Mouse (Mus musculus) forebrain, embryonic 13.5 days (tissue): ENCODE measurements around the gene Cpne2. TPM values are rescaled to one million over a fixed set of nuclear protein-coding genes. Genes with fewer than 3 reads are reported as not detected.

Source experiments
- ATAC-seq: fragments of 200-750 bp; cut with Nextera tagmentation; 2 replicates; pipeline ENCODE4 v1.8.0; 2017
- H3K27ac ChIP-seq: fragments of 300-500 bp; sonication (generic); 2 replicates; pipeline ENCODE4 v1.5.1; 2015; ENCODE audit warnings: inconsistent platforms, mild to moderate bottlenecking, moderate library complexity
- H3K27me3 ChIP-seq: fragments of 300-500 bp; sonication (generic); 2 replicates; pipeline ENCODE4 v1.6.1; 2015; ENCODE audit warnings: mild to moderate bottlenecking, inconsistent platforms
- H3K36me3 ChIP-seq: fragments of 300-500 bp; sonication (generic); 2 replicates; pipeline ENCODE4 v1.6.1; 2015; ENCODE audit warnings: mild to moderate bottlenecking, inconsistent platforms; ENCODE audit not compliant: poor library complexity, severe bottlenecking
- H3K4me1 ChIP-seq: fragments of 300-500 bp; sonication (generic); 2 replicates; pipeline ENCODE4 v1.6.1; 2015; ENCODE audit warnings: inconsistent platforms
- H3K4me2 ChIP-seq: fragments of 300-500 bp; sonication (generic); 2 replicates; pipeline ENCODE4 v1.6.1; 2015; ENCODE audit warnings: inconsistent platforms, mild to moderate bottlenecking, moderate library complexity
- H3K4me3 ChIP-seq: fragments of 300-500 bp; sonication (generic); 2 replicates; pipeline ENCODE4 v1.5.1; 2015; ENCODE audit warnings: mild to moderate bottlenecking, inconsistent platforms
- H3K9ac ChIP-seq: fragments of 300-500 bp; sonication (generic); 2 replicates; pipeline ENCODE4 v1.6.1; 2015; ENCODE audit warnings: mild to moderate bottlenecking, inconsistent platforms
- H3K9me3 ChIP-seq: fragments of 300-500 bp; sonication (generic); replicated peaks from 2 replicates; pipeline ENCODE4 v1.6.1; 2016; ENCODE audit warnings: inconsistent platforms
- WGBS: fragments of 180-500 bp; shearing (Covaris S2); methylation state at CpG from one replicate; pipeline ENCODE4 v1.1.7; 2015; 5-methylcytosine and 5-hydroxymethylcytosine counted together
- polyA plus RNA-seq: library from polyadenylated mRNA; unstranded; fragments of >200 nt; fragmentation: Nextera tagmentation; extraction: Ambion mirVana; gene quantifications from 2 replicates; pipeline ENCODE4 v1.2.1, GENCODE M21; 2015

The Cpne2 gene
- polyA plus RNA-seq, 1 experiment from 2014 or later: 14.3 TPM

- no peaks in the 10 kb centered on the region for H3K27me3 ChIP-seq
- H3K9me3 ChIP-seq: no peaks in the 10 kb centered on the region
- H3K4me3 ChIP-seq: no peak overlapping the region
- peak overlapping the region; percentile 82 for H3K27ac ChIP-seq
- ATAC-seq: peak; percentile 53
- 0 out of 2 replicates have a peak, but pooled peaks cover 7% of the 10 kb centered on the region for H3K36me3 ChIP-seq
- peaks cover 30% of the 10 kb centered on the region for H3K4me1 ChIP-seq
- peak overlapping the region; percentile 41 for H3K4me2 ChIP-seq
- WGBS: 42% methylated on average over 15 of the region's 15 CpGs
- peak overlapping the region; percentile 36 for H3K9ac ChIP-seq
Measured at GRCm38 (mm10) chr8:94566446-94567158, 33.8 kb downstream of the Cpne2 start.

GRCm38 (mm10) chr8:94567159-94567849 is 34.5 kb downstream of the Cpne2 start:
- WGBS: 38% methylated on average over 8 of the region's 8 CpGs
- Histone ChIP-seq H3K9ac (peak overlapping the region; percentile 36), H3K36me3 (peaks cover 14% of the 10 kb centered on the region; the same call in 1 of the 2 replicates), H3K27ac (peak overlapping the region; percentile 82), H3K4me2 (peak overlapping the region; percentile 41), H3K4me1 (peaks cover 28% of the 10 kb centered on the region), H3K9me3 (no peaks in the 10 kb centered on the region), H3K27me3 (no peaks in the 10 kb centered on the region), H3K4me3 (no peak overlapping the region)
- ATAC-seq: peak; percentile 93

GRCm38 (mm10) chr8:94568098-94568497 is 35.3 kb downstream of the Cpne2 start:
- 90% methylated on average over 8 of the region's 8 CpGs for WGBS
- H3K4me1 ChIP-seq: peaks cover 28% of the 10 kb centered on the region
- no peak for ATAC-seq
- no peak overlapping the region for H3K9ac ChIP-seq
- peak overlapping the region; percentile 0; the same call in 1 of the 2 replicates for H3K27ac ChIP-seq
- no peaks in the 10 kb centered on the region for H3K27me3 ChIP-seq
- peaks cover 17% of the 10 kb centered on the region; the same call in 1 of the 2 replicates for H3K36me3 ChIP-seq
- no peak overlapping the region for H3K4me2 ChIP-seq
- H3K4me3 ChIP-seq: no peak overlapping the region
- H3K9me3 ChIP-seq: no peaks in the 10 kb centered on the region

GRCm38 (mm10) chr8:94569419-94569818 is 36.6 kb downstream of the Cpne2 start:
- Histone ChIP-seq H3K27ac (0 out of 2 replicates have a peak overlapping the region, but pooled peaks have one; percentile 7), H3K9me3 (no peaks in the 10 kb centered on the region), H3K9ac (no peak overlapping the region), H3K27me3 (no peaks in the 10 kb centered on the region), H3K4me3 (no peak overlapping the region), H3K4me2 (no peak overlapping the region), H3K4me1 (peaks cover 28% of the 10 kb centered on the region), H3K36me3 (peaks cover 29% of the 10 kb centered on the region)
- 50% methylated on average over 1 of the region's 1 CpGs for WGBS
- ATAC-seq: no peak

- ATAC-seq: no peak
- no peak overlapping the region for H3K4me3 ChIP-seq
- peaks cover 53% of the 10 kb centered on the region for H3K36me3 ChIP-seq
- 81% methylated on average over 2 of the region's 2 CpGs for WGBS
- no peak overlapping the region for H3K4me2 ChIP-seq
- no peaks in the 10 kb centered on the region for H3K27me3 ChIP-seq
- H3K27ac ChIP-seq: no peak overlapping the region
- H3K9ac ChIP-seq: no peak overlapping the region
- H3K4me1 ChIP-seq: peaks cover 15% of the 10 kb centered on the region
- H3K9me3 ChIP-seq: no peaks in the 10 kb centered on the region
Measured at GRCm38 (mm10) chr8:94571896-94572295, 39.1 kb downstream of the Cpne2 start.

GRCm38 (mm10) chr8:94574159-94574907 is 41.5 kb downstream of the Cpne2 start:
- peak overlapping the region; percentile 72 for H3K27ac ChIP-seq

GRCm38 (mm10) chr8:94575148-94575547 is 42.4 kb downstream of the Cpne2 start:
- no peak overlapping the region for H3K9ac ChIP-seq
- H3K9me3 ChIP-seq: no peaks in the 10 kb centered on the region
- no peak overlapping the region for H3K4me3 ChIP-seq
- no peaks in the 10 kb centered on the region for H3K4me1 ChIP-seq
- H3K27ac ChIP-seq: peak overlapping the region; percentile 72
- no peaks in the 10 kb centered on the region for H3K27me3 ChIP-seq
- 96% methylated on average over 4 of the region's 4 CpGs for WGBS
- H3K4me2 ChIP-seq: no peak overlapping the region
- peaks cover 83% of the 10 kb centered on the region for H3K36me3 ChIP-seq
- ATAC-seq: no peak

More at GRCm38 (mm10) chr8:94574159-94574907, 41.5 kb downstream of the Cpne2 start:
- no peaks in the 10 kb centered on the region for H3K9me3 ChIP-seq
- no peak overlapping the region for H3K9ac ChIP-seq
- no peaks in the 10 kb centered on the region for H3K27me3 ChIP-seq
- no peak overlapping the region for H3K4me3 ChIP-seq
- H3K4me2 ChIP-seq: no peak overlapping the region
- ATAC-seq: peak; percentile 83
- no peaks in the 10 kb centered on the region for H3K4me1 ChIP-seq
- 77% methylated on average over 16 of the region's 16 CpGs for WGBS
- peaks cover 78% of the 10 kb centered on the region for H3K36me3 ChIP-seq

- peaks cover 87% of the 10 kb centered on the region for H3K36me3 ChIP-seq
- H3K4me2 ChIP-seq: no peak overlapping the region
- WGBS: 73% methylated on average over 7 of the region's 7 CpGs
- H3K27me3 ChIP-seq: no peaks in the 10 kb centered on the region
- no peaks in the 10 kb centered on the region for H3K9me3 ChIP-seq
- no peaks in the 10 kb centered on the region for H3K4me1 ChIP-seq
- peak overlapping the region; percentile 3; the same call in 1 of the 2 replicates for H3K27ac ChIP-seq
- H3K4me3 ChIP-seq: no peak overlapping the region
- no peak overlapping the region for H3K9ac ChIP-seq
- ATAC-seq: no peak
Measured at GRCm38 (mm10) chr8:94581820-94582483, 49.2 kb downstream of the Cpne2 start.

GRCm38 (mm10) chr8:94582569-94582968 is 49.8 kb downstream of the Cpne2 start:
- Histone ChIP-seq H3K9ac (no peak overlapping the region), H3K36me3 (peaks cover 87% of the 10 kb centered on the region), H3K4me1 (no peaks in the 10 kb centered on the region), H3K27me3 (no peaks in the 10 kb centered on the region), H3K4me3 (no peak overlapping the region), H3K4me2 (no peak overlapping the region), H3K27ac (no peak overlapping the region; the same call in 1 of the 2 replicates), H3K9me3 (no peaks in the 10 kb centered on the region)
- ATAC-seq: no peak
- 84% methylated on average over 6 of the region's 6 CpGs for WGBS

GRCm38 (mm10) chr8:94584238-94584817 is 51.5 kb downstream of the Cpne2 start:
- H3K4me1 ChIP-seq: no peaks in the 10 kb centered on the region
- WGBS: 41% methylated on average over 4 of the region's 4 CpGs
- H3K27me3 ChIP-seq: no peaks in the 10 kb centered on the region
- no peak overlapping the region for H3K4me2 ChIP-seq
- peak; percentile 81 for ATAC-seq
- no peak overlapping the region; the same call in 1 of the 2 replicates for H3K27ac ChIP-seq
- no peak overlapping the region for H3K9ac ChIP-seq
- H3K4me3 ChIP-seq: no peak overlapping the region
- no peaks in the 10 kb centered on the region for H3K9me3 ChIP-seq
- peaks cover 87% of the 10 kb centered on the region for H3K36me3 ChIP-seq

- H3K27ac ChIP-seq: no peak overlapping the region
- WGBS: 86% methylated on average over 4 of the region's 4 CpGs
- no peaks in the 10 kb centered on the region for H3K4me1 ChIP-seq
- no peak overlapping the region for H3K4me3 ChIP-seq
- H3K36me3 ChIP-seq: peaks cover 28% of the 10 kb centered on the region
- no peak overlapping the region for H3K4me2 ChIP-seq
- H3K27me3 ChIP-seq: no peaks in the 10 kb centered on the region
- no peaks in the 10 kb centered on the region for H3K9me3 ChIP-seq
- H3K9ac ChIP-seq: no peak overlapping the region
- no peak for ATAC-seq
Measured at GRCm38 (mm10) chr8:94591691-94592090, 58.9 kb downstream of the Cpne2 start.
